Mouse (Mus musculus) heart, adult 11 months (tissue): ENCODE results near the gene Fads6.

Experiments
- DNase-seq: peaks from one replicate; pipeline ENCODE4 v3.0.0; 2022

The Fads6 gene

GRCm38 (mm10) chr11:115298160-115298559 lies 697 bp upstream of the Fads6 start:
- DNase-seq: peak; percentile 86

GRCm38 (mm10) chr11:115296471-115297210 lies 822 bp downstream of the Fads6 start:
- DNase-seq: peak; percentile 92

- DNase-seq: no peak
These were observed 1.5 kb downstream of the Fads6 start for GRCm38 (mm10) chr11:115295939-115296338.

GRCm38 (mm10) chr11:115292631-115293375 lies 4.7 kb downstream of the Fads6 start:
- DNase-seq: no peak

- DNase-seq: peak; percentile 90
These were observed 6.0 kb downstream of the Fads6 start for GRCm38 (mm10) chr11:115291503-115291902.

- peak; percentile 98 for DNase-seq
These were observed 6.5 kb downstream of the Fads6 start for GRCm38 (mm10) chr11:115290919-115291318.

GRCm38 (mm10) chr11:115290314-115290713 lies 7.1 kb downstream of the Fads6 start:
- no peak for DNase-seq

- peak; percentile 93 for DNase-seq
These were observed 7.6 kb downstream of the Fads6 start for GRCm38 (mm10) chr11:115289885-115290284.

GRCm38 (mm10) chr11:115288305-115288704 lies 9.2 kb downstream of the Fads6 start:
- peak; percentile 94 for DNase-seq

- DNase-seq: peak; percentile 89
These were observed 10.1 kb downstream of the Fads6 start for GRCm38 (mm10) chr11:115287386-115287785.

- peak; percentile 86 for DNase-seq
These were observed 11.1 kb downstream of the Fads6 start for GRCm38 (mm10) chr11:115286201-115286993.

- DNase-seq: no peak
These were observed 12.2 kb downstream of the Fads6 start for GRCm38 (mm10) chr11:115285282-115285681.

GRCm38 (mm10) chr11:115283891-115284620 lies 13.4 kb downstream of the Fads6 start:
- DNase-seq: peak; percentile 91

- peak; percentile 93 for DNase-seq
These were observed 14.0 kb downstream of the Fads6 start for GRCm38 (mm10) chr11:115283486-115283765.

GRCm38 (mm10) chr11:115282723-115283485 lies 14.6 kb downstream of the Fads6 start:
- DNase-seq: peak; percentile 93

GRCm38 (mm10) chr11:115282295-115282694 lies 15.2 kb downstream of the Fads6 start:
- DNase-seq: peak; percentile 97

- no peak for DNase-seq
These were observed 17.7 kb downstream of the Fads6 start for GRCm38 (mm10) chr11:115279726-115280125.

GRCm38 (mm10) chr11:115278176-115278575 lies 19.3 kb downstream of the Fads6 start:
- peak; percentile 89 for DNase-seq

- DNase-seq: peak; percentile 89
These were observed 19.9 kb downstream of the Fads6 start for GRCm38 (mm10) chr11:115277604-115277975.

- peak; percentile 100 for DNase-seq
These were observed 20.5 kb downstream of the Fads6 start, which contains the start of gene Fdxr for GRCm38 (mm10) chr11:115276780-115277603. Gene Fdxr, minus strand, starts transcription at chr11:115277050.

- peak; percentile 92 for DNase-seq
These were observed 21.5 kb downstream of the Fads6 start for GRCm38 (mm10) chr11:115275954-115276353.
